Mouse (Mus musculus) cortical plate, adult 2 months (tissue): ENCODE measurements at regions not wholly inside any gene's neighbourhood (a gene's known extent, or its start where the extent isn't known, plus 50 kb on each side); places are given as distances from the start of the nearest gene placed in this dataset.

Source experiments
- CTCF ChIP-seq: fragments of 200-500 bp; IDR thresholded peaks from 2 replicates; pipeline ENCODE4 v1.5.1; 2011; ENCODE audit warnings: mild to moderate bottlenecking, control low read depth, low read length; ENCODE audit not compliant: insufficient read depth; ENCODE audit errors: extremely low read depth
- POLR2A ChIP-seq: fragments of 200-500 bp; IDR thresholded peaks from 2 replicates; pipeline ENCODE4 v1.6.1; 2011; ENCODE audit warnings: mild to moderate bottlenecking, low read length, control low read depth; ENCODE audit not compliant: insufficient read depth; ENCODE audit errors: extremely low read depth

- TF ChIP-seq POLR2A (no peak), CTCF (no peak)
Measured at GRCm38 (mm10) chr9:120814286-120814685, 114.7 kb upstream of the Ctnnb1 start.
